Mouse (Mus musculus) erythroblast, embryonic 14.5 days (primary cell): ENCODE results near the gene Tstd1. TPM values are rescaled to one million over a fixed set of nuclear protein-coding genes. Genes with fewer than 3 reads are reported as not detected.

ENCODE experiments used
- H3K27me3 ChIP-seq: 2 replicates; pipeline ENCODE4 v1.6.1; 2012; ENCODE audit warnings: inconsistent platforms; ENCODE audit not compliant: control insufficient read depth
- H3K36me3 ChIP-seq: 2 replicates; pipeline ENCODE4 v1.6.1; 2012; ENCODE audit warnings: mild to moderate bottlenecking, inconsistent platforms; ENCODE audit not compliant: control insufficient read depth
- H3K4me1 ChIP-seq: 2 replicates; pipeline ENCODE4 v1.6.1; 2012; ENCODE audit warnings: inconsistent platforms; ENCODE audit not compliant: control insufficient read depth
- H3K4me3 ChIP-seq: replicated peaks from 2 replicates; pipeline ENCODE3; 2012; ENCODE audit warnings: moderate library complexity, mild to moderate bottlenecking, inconsistent platforms
- H3K9me3 ChIP-seq: 2 replicates; pipeline ENCODE4 v1.6.1; 2012; ENCODE audit warnings: low read length, inconsistent platforms, mixed read lengths; ENCODE audit not compliant: control insufficient read depth
- GATA1 ChIP-seq: IDR thresholded peaks from 2 replicates; pipeline ENCODE4 v1.6.1; 2012; ENCODE audit warnings: low read length, inconsistent platforms, mixed read lengths
- TAL1 ChIP-seq: IDR thresholded peaks from 3 replicates; pipeline ENCODE4 v1.6.1; 2012; ENCODE audit warnings: low read length, inconsistent platforms, mixed read lengths
- polyA plus RNA-seq: library from polyadenylated mRNA; stranded (reverse); fragments of >175 nt; gene quantifications from 2 replicates; pipeline ENCODE4 v1.2.3, GENCODE M21; 2012

Gene Tstd1
- polyA plus RNA-seq, 1 experiment: not detected

DNA sequence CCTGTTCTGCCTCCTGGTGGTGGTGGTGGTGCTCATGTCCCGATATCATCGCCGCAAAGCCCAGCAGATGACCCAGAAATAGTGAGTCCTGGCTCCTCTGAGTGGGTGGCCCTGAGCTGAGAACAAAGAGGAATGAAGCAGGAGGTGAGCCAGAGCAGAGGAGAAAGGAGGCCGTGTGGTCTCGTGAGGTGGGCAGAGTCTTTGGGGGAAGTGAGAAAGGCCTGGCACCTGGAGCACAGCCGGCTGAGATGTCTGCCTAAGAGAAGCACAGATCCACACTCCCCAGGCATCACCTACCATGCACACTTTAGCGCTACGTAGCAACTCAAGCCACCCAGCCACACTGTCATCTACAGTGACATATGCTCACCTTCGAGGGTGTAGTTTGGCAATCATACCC lies 33.5 kb upstream of the Tstd1 start:
- Histone ChIP-seq H3K27me3 (peaks cover 15% of the 10 kb centered on the region), H3K9me3 (no peaks in the 10 kb centered on the region), H3K4me3 (no peak overlapping the region), H3K4me1 (peaks cover 14% of the 10 kb centered on the region), H3K36me3 (no peaks in the 10 kb centered on the region)
- TF ChIP-seq TAL1 (no peak), GATA1 (no peak)

DNA sequence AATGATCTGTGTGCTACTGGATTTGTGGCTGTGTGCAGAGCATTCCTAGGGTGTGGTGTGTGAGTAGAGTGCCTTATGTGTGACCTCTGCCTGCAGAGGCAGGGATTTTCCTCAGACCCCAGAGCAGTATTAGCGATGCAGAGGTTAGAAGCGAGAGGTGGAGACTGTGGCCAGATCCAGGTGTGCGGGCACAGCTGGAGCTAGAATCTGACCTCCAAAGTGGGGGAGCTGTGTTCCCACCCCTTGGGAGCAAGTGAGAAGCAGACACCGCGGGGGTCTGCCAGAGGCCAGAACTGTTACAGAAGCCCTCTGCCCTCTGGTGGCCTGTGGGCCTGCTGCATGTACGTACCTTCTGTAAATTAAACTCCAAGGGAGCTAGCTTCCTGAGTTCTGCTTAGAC lies 31.6 kb upstream of the Tstd1 start:
- H3K9me3 ChIP-seq: no peaks in the 10 kb centered on the region
- H3K4me3 ChIP-seq: no peak overlapping the region
- H3K27me3 ChIP-seq: peaks cover 3% of the 10 kb centered on the region; the same call in 1 of the 2 replicates
- TF ChIP-seq TAL1 (no peak), GATA1 (no peak)
- H3K4me1 ChIP-seq: peaks cover 12% of the 10 kb centered on the region
- H3K36me3 ChIP-seq: no peaks in the 10 kb centered on the region

DNA sequence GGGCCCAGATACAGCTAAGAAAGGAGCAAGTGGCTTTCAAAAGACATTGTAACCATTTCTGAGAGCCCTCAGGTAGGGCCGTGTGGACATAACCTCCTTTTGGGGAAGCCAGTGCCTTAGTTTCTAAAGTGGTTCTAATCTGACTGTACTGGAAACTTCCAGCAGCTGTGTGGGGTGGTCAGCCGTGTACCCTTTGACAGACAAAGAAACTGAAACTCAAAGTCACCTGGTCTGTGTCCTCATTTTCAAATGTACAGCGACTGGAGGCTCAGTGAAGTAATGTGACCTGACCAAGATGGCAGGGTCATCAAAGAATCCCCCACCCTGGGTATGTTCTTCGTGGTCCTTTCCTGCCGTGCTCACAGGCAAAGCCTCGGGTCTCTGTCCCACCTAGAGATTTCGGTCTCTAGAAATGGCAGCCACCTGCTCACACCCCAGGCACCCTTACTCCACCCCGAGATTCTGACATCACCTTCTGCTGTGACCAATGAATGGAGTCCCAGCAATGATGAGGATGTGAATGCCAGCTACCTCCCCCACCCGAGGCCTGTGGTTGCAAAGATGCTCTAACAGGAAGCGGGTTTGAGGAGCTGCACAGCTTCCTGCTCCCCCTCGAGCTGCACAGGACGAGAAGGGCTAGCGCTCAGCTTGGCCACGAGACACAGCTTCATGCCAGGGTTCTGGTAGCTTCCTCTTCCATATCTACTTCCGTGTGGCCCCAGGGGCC lies 30.1 kb upstream of the Tstd1 start, which contains the start of gene Arhgap30:
TSS of gene Arhgap30 (plus strand) at position 579 of the 727 bp plus-strand sequence.
- H3K4me3 ChIP-seq: peak within 1 kb of the TSS; percentile 20
- H3K9me3 ChIP-seq: no peaks in the 10 kb centered on the region
- TF ChIP-seq GATA1: no peak
- TF ChIP-seq TAL1: no peak
- no peaks in the 10 kb centered on the region for H3K36me3 ChIP-seq
- no peaks in the 10 kb centered on the region for H3K27me3 ChIP-seq
- peaks cover 12% of the 10 kb centered on the region for H3K4me1 ChIP-seq

DNA sequence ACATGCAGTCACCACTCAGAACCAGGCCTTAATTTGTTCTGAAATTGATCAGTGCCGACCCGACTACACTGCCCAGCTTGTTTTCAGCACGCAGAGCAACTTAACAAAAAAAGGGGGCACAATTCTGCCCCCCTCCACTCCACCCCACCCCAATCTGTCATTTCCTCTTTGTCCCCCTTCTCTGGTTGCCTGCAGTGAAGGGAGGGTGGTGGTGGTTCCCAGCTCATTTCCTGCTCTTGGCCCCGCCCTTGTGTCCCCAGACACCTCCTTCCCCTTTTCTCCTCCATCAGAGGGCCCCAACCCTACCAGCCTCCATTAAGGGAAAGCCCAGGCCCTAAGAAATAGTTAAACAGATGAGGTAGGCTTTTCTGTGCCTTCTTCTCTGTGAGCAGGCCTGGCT lies 28.6 kb upstream of the Tstd1 start:
- Histone ChIP-seq H3K4me1 (peaks cover 12% of the 10 kb centered on the region), H3K36me3 (no peaks in the 10 kb centered on the region), H3K27me3 (no peaks in the 10 kb centered on the region), H3K4me3 (no peak overlapping the region), H3K9me3 (no peaks in the 10 kb centered on the region)
- TF ChIP-seq TAL1: no peak
- TF ChIP-seq GATA1: no peak

GRCm38 (mm10) chr1:171401821-171402220 lies 16.9 kb upstream of the Tstd1 start:
- no peaks in the 10 kb centered on the region for H3K4me1 ChIP-seq
- no peaks in the 10 kb centered on the region for H3K27me3 ChIP-seq
- TF ChIP-seq GATA1: no peak
- no peak for TF ChIP-seq TAL1
- H3K9me3 ChIP-seq: no peaks in the 10 kb centered on the region
- no peaks in the 10 kb centered on the region for H3K36me3 ChIP-seq
- no peak overlapping the region for H3K4me3 ChIP-seq

- Histone ChIP-seq H3K36me3 (no peaks in the 10 kb centered on the region), H3K4me1 (no peaks in the 10 kb centered on the region), H3K4me3 (no peak overlapping the region), H3K27me3 (peaks cover 4% of the 10 kb centered on the region; the same call in 1 of the 2 replicates), H3K9me3 (no peaks in the 10 kb centered on the region)
- TF ChIP-seq GATA1 (no peak), TAL1 (no peak)
Measured at GRCm38 (mm10) chr1:171402991-171403390, 15.7 kb upstream of the Tstd1 start.

DNA sequence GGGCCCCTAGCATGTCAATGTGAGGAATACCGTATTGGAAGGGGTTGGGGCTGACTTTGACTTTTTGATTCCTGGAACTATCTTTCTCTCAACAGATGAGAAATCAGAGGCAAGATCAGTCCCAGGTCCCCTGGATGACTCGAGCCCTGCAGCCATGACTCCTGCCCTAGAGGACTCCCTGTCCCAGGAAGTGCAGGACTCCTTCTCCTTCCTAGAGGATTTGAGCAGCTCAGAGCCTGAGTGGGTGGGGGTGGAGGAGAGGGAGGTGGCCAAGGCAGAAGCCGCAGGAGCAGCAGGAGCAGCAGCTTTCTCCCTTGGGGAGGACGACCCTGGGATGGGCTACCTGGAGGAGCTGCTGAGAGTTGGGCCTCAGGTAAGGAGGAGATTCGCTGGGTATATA lies 11.4 kb upstream of the Tstd1 start:
- Histone ChIP-seq H3K9me3 (no peaks in the 10 kb centered on the region), H3K4me1 (peaks cover 11% of the 10 kb centered on the region), H3K27me3 (peaks cover 17% of the 10 kb centered on the region), H3K4me3 (no peak overlapping the region), H3K36me3 (no peaks in the 10 kb centered on the region)
- TF ChIP-seq GATA1 (no peak), TAL1 (no peak)

GRCm38 (mm10) chr1:171410231-171410630 lies 8.4 kb upstream of the Tstd1 start:
- H3K4me3 ChIP-seq: no peak overlapping the region
- no peaks in the 10 kb centered on the region for H3K9me3 ChIP-seq

GRCm38 (mm10) chr1:171410947-171411484 lies 7.7 kb upstream of the Tstd1 start, which contains the start of gene Usf1:
Usf1 (plus strand) TSS chr1:171411313.
- TF ChIP-seq TAL1: no peak
- no peak; the same call in 1 of the 2 replicates for TF ChIP-seq GATA1
- Histone ChIP-seq H3K27me3 (peaks cover 17% of the 10 kb centered on the region), H3K4me1 (peaks cover 31% of the 10 kb centered on the region), H3K4me3 (peak within 1 kb of the TSS; percentile 94), H3K9me3 (no peaks in the 10 kb centered on the region), H3K36me3 (peaks cover 10% of the 10 kb centered on the region)

More at GRCm38 (mm10) chr1:171410231-171410630, 8.4 kb upstream of the Tstd1 start:
- TF ChIP-seq GATA1: no peak
- TF ChIP-seq TAL1: no peak
- peaks cover 2% of the 10 kb centered on the region for H3K36me3 ChIP-seq
- H3K4me1 ChIP-seq: peaks cover 29% of the 10 kb centered on the region
- peaks cover 17% of the 10 kb centered on the region for H3K27me3 ChIP-seq
